Mouse (Mus musculus) stomach, postnatal 0 days (tissue): ENCODE results near the gene Arhgap10.

Experiments
- CTCF ChIP-seq: IDR thresholded peaks from 2 replicates; pipeline ENCODE4 v1.5.1; 2016; ENCODE audit warnings: antibody characterized with exemption, low read depth, mild to moderate bottlenecking, moderate library complexity
- EP300 ChIP-seq: optimal IDR thresholded peaks from 2 replicates; pipeline ENCODE3; 2016; ENCODE audit warnings: antibody characterized with exemption

- no peak for TF ChIP-seq CTCF
- no peak for TF ChIP-seq EP300
These were observed 16.7 kb upstream of the Arhgap10 start for GRCm38 (mm10) chr8:77534358-77534992.
